Mouse (Mus musculus) left cerebral cortex, postnatal 25 days (tissue): ENCODE measurements around the gene Mbtps2. TPM values are rescaled to one million over a fixed set of nuclear protein-coding genes. Genes with fewer than 3 reads are reported as not detected.
A peak's percentile ranks its signal among the peaks of the same experiment; 100 is the strongest.

Source experiments
- DNase-seq, 2 experiments: peaks; one replicate each; pipeline ENCODE4 v3.0.0; 2022; ENCODE audit warnings: low spot score in 2 of 2, mixed read lengths in 1 of 2
- intact Hi-C: fragments of 180-260 bp; cut with DNase I; formaldehyde crosslinking; loops from one replicate; pipeline ENCODE4 v1.15.1; 2025
- total RNA-seq, 2 experiments: library from RNA; stranded (reverse); gene quantifications; 2 replicates each; pipeline ENCODE4 v1.2.3; 2021

Mbtps2 gene
- total RNA-seq, 2 experiments from 2014 or later, result 30.5 to 33.9 TPM

DNA sequence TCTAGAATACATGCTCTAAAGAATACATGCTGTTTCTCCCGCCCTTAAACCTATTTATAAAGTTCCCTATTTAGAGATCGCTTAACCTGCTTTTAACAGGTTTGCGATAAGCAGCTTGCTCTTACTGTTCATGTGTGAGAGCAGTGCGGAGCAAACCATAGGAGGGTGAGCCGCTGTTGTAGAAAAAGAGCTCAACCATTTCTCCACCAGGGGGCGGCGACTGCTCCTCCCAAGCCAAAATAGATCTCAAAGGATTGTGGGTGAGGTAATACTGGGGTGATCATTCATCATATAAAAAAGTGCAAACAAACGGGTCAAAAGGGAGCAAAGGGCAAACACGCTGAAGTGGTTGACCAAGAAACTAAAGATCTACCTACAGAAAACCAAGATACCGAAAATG is 34.7 kb downstream of the Mbtps2 start:
- intact Hi-C loops, result no loop called here
- no peak for DNase-seq

DNA sequence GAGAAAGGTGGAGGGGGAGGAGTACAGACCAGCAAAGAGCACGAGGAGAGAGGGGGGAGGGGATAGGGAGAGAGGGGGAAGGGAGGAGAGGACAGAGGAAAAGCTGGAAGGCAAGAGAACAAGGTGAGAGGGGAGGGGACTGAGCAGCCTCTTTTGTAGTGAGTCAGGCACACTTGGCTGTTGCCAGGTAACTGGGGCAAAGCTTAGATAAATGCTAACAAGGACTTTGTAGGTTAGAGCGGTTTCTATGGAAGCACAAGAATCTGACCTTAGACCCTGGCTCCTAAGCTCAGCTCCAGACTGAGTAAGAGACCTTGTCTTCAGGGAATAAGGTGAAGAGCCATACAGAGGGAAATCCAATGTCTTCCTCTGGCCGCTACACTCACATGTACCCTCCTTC is 51.4 kb downstream of the Mbtps2 start:
- intact Hi-C loops, result no loop called here
- no peak for DNase-seq

DNA sequence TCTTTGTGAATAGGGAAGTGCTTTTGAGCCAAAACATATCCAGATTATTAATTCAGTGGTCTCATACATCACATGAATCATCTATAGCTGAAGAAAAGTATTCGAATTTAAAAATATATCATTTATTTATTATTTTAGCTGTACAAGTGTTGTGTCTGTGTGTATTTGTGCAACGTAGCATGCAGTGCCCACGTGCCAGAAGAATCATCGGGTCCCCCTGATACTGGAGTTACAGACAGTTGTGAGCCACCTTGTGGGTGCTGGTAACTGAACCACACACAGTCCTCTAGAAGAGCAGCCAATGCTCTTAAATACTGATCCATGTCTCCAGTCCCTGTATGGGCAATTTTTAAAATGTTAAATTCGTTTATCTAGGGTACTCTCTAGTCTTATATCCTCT is 92.1 kb downstream of the Mbtps2 start:
- intact Hi-C loops, result no loop called here

DNA sequence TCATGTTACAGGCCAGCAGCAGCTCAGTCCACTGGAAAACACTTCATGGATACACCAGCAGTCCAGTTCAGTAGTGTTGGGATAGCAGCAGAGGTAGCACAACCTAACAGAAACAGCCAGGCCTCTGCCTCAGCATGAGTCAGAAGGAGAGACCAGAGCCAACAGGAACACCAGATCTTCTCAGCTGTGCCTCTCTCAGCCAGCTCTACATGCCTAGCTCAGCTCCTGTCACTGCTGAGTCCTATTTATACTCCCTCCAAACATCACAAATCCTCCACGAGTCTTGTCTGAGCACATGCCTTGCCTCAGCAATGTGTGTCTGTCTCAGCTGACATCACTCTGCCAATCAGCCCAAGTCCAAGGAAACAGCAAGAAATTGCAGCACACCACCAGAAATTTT is 94.0 kb downstream of the Mbtps2 start:
- DNase-seq, result no peak
- intact Hi-C loops, result no loop called here

More for the DNA sequence above, 92.1 kb downstream of the Mbtps2 start:
- DNase-seq, result no peak

DNA sequence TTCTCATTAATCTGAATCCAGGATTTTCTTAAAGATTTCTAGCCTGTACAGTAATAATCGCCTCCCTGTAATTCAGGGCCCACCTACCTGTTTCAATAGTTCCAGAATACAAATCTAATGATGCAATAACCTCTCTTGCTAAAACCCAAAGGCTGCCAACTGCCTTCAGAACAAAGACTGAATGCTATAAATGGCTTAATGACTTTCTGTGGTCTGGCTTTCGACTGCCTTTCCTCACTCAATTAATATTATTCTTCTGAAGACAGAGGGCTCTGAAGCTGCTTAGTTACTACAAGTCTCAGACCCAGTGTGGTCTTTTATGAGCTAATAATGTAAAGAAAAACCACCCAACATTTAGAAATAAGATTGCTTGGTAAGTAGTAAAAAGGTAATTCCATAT is 96.6 kb downstream of the Mbtps2 start:
- no peak for DNase-seq
- intact Hi-C loops, result no loop called here

DNA sequence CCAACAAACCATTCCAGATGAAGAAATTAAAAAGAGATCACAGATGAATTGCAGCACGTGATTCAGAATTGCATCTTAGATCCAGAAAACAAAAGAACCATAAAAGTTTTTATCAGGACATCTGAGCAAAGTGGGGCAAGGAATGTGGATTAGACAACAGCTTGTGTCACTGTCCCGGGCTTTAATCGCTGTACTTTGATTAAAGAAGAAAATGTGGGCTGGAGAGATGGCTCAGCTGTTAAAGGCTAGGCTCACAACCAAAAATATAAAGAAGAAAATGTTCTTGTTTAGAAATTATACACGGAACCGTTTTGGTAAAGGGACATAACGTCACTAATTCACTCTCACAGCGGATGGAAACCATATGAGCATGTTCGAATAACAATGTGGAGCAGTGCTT is 98.5 kb downstream of the Mbtps2 start:
- intact Hi-C loops, result no loop called here
- no peak for DNase-seq

DNA sequence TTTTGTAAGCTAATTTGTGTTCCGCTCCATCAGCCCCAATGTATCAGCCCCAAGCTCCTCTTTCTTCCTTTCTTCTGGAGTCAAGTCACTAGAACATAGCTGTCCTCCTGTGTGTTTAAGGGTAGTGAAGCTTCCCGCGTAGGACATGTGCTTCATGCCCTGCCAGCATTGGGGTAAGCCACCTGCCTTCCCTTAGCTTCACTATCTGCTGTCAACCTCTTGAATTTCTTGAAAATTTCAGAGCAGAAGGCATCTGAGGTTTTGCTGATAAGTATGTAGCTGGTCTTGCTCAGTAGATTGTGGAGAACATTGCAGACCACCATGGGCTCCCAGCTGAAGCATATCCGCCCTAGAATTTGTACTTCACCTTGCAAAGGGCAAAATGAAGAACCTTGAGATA is 105.4 kb downstream of the Mbtps2 start:
- no peak for DNase-seq
- intact Hi-C loops, result no loop called here

DNA sequence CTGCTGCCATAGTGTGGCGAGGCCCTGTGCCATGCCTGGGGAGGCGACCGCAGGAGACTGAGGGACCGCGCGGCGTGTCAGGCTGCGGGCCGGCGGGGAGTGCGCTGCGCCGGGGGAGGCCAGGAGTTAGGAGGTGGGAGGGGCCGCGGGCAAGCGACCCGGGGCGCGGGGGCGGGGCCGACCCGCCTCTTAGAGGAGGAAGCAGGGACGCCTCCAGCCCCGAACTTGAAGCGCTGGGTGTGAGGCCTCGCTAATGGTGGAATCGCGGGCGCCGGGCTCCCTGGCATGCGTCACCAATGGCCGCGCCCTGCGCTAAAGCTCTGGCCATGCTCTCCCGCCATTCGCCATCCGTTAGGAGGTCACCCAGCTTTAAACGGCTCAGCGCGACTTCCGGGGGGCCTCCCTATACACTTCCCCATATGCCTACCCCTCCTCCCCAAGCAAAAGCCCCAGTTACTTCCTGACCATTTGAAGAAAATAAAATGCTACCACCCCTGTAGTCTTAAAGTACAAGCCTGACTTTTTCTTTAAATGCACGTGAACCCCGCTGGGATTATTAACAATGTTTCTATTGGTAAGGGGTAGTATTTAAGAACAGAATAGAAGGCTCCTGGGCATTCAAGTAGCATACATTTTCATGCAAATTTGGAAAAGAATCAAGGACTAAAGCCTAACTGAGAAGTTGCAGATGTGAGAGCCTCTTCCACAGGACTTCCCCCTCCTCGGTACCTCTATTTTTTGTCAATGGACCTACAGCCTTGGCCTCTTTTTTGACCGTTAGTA is 106.4 kb downstream of the Mbtps2 start, which contains the start of gene Sms:
Gene Sms (minus strand): TSS at position 344 of the 783 bp plus-strand sequence.
- DNase-seq, result peak; percentile 40 to 48
- intact Hi-C loops, result loop anchor here (2.0 kb wide), 1 partner anchor 107 kb away; the partner anchor contains the start of gene Mbtps2

DNA sequence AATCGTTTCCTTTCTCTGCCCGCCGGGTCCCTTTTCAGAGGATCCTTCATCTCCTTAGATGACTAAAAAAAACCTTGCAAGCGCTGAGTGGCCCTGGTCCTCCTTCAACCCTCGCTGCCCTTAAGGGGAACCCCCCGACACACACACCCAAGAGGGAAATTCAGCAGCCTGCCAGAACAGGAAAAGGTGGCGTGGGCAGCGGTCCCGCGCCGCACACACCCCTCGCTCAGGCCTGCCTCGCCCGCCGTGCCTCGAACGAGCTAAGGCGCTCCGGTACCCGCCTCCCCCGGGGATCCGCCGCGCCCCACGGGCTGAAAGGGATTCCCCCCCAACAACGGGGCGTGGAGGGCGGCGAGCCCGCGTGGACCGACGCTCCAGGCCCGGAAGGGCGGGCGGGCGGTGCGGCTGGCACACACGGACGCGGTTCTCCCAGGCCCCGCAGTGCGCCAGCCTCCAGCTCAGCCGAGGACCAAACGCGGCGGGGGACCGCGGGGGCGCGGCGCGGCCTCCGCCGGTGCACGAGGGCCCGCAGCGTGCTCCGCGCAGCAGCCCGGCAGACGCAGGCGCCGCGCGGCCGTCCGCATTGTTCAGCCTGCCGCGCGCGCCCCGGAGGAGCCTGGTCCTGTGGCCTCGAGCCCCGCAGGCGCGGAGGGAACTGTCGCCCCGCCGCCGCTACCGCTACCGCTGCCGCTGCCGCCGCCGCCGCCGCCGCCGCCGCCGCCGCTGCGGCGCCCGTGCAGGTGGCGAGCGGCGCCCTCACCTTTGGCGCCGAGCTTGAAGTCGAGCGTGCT is 107.2 kb downstream of the Mbtps2 start:
- peak; percentile 18 to 36 for DNase-seq
- intact Hi-C loops, result loop anchor here (2.0 kb wide), 1 partner anchor 107 kb away; the partner anchor contains the start of gene Mbtps2

DNA sequence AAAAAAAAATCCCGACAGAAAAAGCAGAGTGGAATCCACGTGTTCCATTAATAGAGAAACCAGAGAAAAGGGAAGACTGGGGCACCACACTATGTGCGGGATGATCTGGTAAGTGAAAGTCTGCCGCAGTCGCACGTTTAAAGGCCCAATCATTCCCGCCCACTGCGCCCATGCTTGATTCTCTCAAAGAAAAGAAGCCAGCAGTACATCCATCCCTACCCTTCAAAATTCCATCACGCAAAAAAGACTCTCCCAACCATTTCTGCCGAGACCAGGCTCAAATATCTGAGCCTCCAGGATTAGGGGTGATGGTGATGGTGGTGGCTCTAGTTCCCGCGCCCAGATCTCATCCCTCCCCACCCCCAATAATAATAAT is 107.8 kb downstream of the Mbtps2 start:
- intact Hi-C loops, result loop anchor here (2.0 kb wide), 1 partner anchor 108 kb away; the partner anchor contains the start of gene Mbtps2
- DNase-seq, result peak; percentile 20 to 30

DNA sequence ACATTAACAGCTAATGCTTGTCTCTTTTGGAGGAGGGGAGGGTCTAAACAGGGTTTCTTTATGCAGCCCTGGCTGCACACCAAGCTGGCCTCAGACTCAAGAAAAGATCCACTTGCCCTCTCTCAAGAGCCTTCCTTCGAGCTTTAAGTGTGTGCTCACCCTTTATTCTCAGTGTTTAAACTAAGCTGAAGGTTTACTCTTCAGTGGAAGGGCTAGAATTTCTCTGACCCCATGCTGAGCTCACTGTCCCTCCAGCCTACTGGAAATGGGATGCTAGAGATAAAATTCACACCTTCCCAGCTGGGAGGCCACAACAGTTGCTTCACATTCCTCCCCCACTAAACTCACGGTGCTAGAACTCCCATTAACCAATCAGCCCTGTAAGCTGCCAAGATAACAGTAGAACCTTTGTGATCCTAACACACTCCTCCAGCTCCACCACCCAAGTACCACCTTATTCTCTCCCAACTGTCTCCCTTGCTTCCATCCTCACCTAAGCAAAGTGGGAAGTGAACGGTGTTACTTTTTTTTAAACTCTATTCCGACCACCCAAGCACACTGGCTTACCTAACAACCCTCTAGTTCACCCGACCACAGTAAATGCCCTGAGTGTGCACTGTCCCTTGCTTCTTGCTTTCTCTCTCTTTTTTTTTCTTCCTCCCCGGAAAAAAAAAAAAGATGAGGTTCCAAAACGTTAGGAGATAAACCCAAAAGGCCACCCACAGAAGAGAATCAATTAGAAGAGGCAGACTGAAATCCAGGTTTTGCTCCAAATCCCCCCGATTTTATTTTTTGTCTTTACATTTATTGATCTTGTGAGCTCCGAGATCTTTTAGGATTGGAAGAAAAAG is 108.4 kb downstream of the Mbtps2 start:
- intact Hi-C loops, result loop anchor here (2.0 kb wide), 1 partner anchor 109 kb away; the partner anchor contains the start of gene Mbtps2
- no peak for DNase-seq

DNA sequence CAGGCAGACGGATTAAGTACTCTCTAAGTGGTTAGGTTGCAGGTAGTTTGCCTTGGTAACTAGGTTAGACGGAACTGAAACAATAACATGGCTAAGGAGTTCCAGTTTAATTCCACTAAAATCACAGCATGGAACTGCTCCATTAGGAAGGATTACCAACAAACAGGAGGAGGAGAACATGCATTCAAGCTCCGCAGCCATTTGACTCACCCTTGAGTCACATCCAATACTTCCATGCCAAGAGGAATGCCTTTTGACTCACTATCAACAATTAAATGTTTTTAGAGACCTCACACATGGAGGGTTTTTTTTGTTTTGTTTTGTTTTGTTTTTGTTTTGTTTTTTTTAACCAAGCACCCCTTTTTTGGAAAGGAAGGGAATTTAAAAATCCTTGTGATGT is 109.7 kb downstream of the Mbtps2 start:
- DNase-seq, result no peak
- intact Hi-C loops, result no loop called here

DNA sequence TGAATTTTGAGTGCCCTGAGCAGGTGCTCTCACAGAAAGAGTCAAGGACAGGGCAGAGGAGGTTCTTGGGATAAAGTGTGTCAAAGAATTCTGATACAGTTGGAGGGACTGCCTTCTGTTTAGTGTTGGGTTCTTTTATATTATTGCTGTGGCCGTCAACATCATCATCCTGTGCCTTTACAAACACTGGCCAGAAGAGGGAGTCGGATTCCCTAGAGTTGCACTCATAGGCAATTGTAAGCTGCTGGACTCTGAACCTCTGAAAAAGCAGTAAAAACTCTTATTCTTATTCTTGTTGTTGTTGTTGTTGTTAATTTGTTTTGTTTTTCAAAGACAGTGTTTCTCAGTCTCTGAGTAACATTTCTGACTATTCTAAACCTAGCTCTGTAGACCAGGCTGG is 111.8 kb downstream of the Mbtps2 start:
- intact Hi-C loops, result loop anchor here (1.0 kb wide), 1 partner anchor 158 kb away; no protein-coding TSS in a partner anchor
- DNase-seq, result peak in 1 of 2 experiments; percentile 33

Other genes with a start within 250 kb of the Mbtps2 start
- gene Phex, start 183.4 kb downstream of the Mbtps2 start, total RNA-seq, result under 1 TPM; 0.60 to 0.62 TPM
- 10 to 100 TPM; 65.5 to 78.4 TPM for gene Sms, start 106.4 kb downstream of the Mbtps2 start, total RNA-seq
- not detected for gene Yy2, start 29.7 kb downstream of the Mbtps2 start, total RNA-seq
- gene Smpx, start 100.2 kb upstream of the Mbtps2 start, total RNA-seq, result not detected
- gene Klhl34, start 219.7 kb upstream of the Mbtps2 start, total RNA-seq, result under 1 TPM in 1 of 2 experiments, not detected in 1; 0.23 TPM